Mouse (Mus musculus) liver (tissue): Measurements from ENCODE around the gene Crhr1.

Experiments
- DNase-seq: peaks from one replicate; pipeline ENCODE4 v3.0.0-alpha.2; 2020; ENCODE audit warnings: mixed read lengths

Crhr1 gene

DNA sequence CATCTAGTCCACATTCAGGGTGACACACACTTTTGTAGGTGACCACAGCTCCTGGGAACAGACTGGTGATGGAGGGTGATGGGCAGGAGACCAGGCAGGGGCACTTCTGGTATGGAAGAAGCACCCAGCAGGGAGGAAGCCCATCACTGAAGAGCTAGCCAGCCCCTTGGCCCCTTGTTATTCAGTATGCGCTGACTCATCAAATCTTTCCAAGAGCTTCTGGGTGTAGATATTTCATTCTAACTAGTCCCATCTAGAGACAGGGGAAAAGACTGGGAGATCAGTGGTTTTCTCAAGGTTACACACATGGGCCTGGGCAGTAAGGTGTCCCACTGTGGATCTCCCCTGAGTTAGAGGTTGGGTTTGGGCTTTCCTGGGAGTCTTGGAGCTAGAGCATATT lies 12.3 kb downstream of the Crhr1 start:
- DNase-seq: no peak

DNA sequence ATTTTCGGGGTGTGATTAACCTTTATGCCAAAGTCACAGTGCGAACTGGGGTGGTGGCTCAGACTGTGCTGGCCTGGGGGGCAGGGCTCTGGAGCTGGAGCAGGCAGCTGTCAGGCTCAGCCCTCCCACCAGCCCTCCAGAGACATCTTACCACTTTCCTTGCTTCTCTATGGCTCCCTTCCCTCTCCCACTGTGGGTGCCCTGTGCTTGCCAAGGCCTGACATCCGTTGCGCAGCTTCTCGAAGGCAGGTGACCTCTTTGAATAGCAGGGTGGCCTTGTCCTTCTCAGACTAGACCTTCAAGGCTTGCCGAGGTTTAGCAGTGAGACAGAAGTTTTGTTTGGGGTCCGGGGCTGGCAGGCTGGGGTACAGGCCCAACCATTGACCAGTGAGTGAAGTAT lies 16.1 kb downstream of the Crhr1 start:
- no peak for DNase-seq

DNA sequence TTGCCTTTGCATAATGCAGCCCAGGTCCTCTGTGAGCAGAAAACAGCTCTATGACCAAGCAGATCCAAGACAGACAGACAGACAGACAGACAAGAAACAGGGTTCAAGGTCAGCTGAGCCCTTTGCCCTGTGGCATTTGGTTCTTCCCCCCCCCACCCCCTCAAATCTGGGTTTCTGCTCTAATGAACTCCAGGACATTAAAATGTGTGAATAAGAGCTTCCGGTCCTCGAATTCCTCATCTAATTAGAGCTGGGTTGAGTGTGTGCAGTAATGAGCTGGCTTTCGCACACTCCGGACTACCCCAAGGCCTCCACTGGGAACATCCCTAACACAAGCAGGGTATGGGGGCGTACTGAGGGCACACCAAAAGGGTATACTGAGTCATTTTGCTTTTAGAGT lies 18.3 kb downstream of the Crhr1 start:
- no peak for DNase-seq

- DNase-seq: no peak
Measured at GRCm38 (mm10) chr11:104154332-104154731, 21.7 kb downstream of the Crhr1 start.

GRCm38 (mm10) chr11:104154820-104155635 lies 22.4 kb downstream of the Crhr1 start:
- DNase-seq: no peak

GRCm38 (mm10) chr11:104155899-104156298 lies 23.2 kb downstream of the Crhr1 start:
- DNase-seq: no peak

DNA sequence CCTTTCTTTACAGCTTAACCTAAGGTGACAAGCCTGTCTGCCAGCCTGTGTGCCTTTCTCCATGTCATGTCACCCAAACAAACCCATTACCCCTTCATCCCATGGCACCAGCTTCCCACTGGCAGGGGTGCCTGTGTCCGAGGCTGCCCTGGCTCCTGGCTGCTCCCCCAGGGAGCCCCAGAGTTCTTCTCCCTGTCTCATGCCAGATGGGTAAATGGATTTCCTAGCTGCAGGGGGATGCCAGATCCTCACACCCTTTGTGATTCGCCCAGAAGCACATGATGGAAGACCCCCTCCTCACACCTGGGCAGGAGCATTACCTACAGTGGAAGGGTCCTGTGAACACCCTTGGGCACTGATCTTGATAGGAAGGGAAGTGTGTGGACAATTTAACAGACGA lies 23.7 kb downstream of the Crhr1 start:
- DNase-seq: no peak

DNA sequence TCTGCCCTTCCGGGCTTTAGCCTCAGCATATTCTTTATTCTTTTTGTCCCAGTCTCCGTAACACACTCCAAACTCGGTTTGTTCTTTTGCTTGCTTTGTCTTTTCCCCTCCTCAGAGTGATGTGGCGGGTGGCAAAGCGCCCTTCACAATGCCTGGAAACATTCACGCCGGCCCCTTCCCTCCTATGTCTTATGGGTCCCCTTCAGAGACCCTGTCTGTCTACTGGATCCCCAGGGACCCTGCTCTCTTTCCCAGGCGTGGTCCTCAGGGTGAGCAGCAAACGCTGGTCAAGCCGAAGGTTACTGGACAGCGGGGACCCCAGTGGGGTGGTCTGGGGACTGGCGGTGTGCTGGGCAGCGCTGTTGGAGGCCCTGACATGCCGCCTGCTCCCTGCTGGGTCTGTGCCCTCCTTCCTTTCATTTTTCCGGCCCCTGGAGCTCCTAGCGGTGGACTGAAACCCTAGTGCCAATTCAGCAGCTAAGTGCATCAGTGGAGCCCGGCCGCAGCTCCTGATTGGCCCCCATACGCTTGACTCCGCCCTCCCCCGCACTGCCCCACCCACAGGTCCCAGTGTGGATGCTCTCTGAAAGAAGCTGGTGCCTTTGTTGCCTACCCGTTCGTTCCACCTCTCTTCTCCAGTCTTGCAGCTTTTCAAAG lies 25.1 kb downstream of the Crhr1 start:
- peak; percentile 50 for DNase-seq

GRCm38 (mm10) chr11:104158260-104158907 lies 25.7 kb downstream of the Crhr1 start:
- DNase-seq: no peak

GRCm38 (mm10) chr11:104159769-104160272 lies 27.2 kb downstream of the Crhr1 start:
- DNase-seq: no peak

DNA sequence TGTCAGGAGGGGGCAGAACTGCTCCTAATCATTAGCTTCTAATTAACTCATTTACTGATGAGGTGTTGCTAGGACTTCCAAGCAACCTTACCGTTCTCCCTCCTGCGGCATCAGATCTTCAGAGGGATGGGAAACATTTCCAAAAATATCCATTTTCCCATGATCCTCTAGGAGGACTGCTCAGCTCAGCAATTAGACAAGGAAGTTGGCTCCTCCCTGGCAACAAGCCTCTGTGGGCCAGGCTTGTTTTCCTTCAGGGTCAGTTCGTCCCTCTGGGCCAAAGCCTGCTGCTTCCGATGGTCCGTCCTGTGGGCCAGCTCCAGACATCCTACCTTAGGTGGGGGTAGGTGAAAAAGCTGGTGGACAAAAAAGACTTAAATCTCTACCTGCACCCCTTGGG lies 28.5 kb downstream of the Crhr1 start:
- no peak for DNase-seq

DNA sequence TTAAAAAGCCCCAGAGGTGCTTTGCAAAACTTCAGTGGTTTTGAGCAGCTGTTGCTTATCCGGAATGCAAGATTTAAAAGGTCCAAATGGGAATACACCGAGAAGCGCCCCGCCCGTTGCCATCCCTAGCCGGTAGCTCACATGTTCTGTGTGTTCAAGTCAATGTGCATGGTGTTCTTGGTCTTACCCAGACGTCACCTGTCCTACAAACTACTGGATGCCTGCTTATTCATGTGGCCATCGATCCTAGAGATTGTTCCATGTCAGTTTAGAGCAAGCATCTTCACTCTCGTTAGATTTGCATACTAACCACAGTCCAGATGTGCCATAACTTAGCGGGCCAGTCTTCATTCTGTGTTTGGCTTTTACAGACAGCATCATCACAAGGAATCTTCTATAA lies 31.6 kb downstream of the Crhr1 start:
- no peak for DNase-seq

DNA sequence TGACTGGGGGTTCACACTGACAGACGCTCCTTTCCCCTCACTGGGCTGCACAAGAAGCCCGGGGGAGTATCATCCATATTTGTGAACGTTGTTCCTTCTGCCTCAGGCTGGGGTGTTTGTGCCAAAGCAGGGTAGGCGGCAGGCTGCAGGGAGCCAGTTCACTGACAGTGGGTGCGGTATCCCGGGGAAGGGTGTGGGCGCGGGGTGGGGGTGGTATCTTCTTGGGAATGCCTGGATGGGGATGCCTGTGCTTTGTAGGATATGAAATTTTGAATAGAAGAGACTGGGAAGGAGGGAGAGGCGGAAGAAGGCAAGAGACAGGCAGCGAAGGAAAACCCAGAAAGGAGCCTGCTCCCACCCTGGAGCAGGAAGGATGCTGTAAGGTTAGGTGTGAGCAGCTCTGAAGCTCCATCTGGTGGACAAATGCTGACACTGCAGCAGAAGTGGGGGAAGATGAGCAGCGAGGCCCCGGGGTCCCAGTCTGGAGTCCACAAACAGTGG lies 38.7 kb downstream of the Crhr1 start:
- DNase-seq: peak; percentile 46

GRCm38 (mm10) chr11:104178893-104179292 lies 46.2 kb downstream of the Crhr1 start:
- no peak for DNase-seq

DNA sequence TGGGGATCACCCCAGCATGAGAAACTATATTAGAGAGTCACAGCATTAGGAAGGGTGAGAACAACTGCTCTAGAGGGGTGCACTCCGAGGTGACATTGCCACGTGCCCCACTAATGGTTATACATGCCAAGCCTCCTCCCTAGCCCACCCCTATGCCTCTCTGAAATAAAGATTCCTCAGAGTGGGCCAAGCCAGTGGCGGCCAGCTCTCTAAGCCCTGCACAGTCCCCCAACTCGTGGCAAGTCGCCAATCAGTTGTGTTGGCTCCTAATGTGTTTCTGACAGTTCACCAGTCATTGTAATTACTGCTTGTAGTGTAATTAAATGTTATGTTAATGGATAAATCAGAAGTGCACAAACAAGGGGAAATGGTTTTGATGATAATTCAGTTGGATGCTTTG lies 47.1 kb downstream of the Crhr1 start:
- DNase-seq: no peak

DNA sequence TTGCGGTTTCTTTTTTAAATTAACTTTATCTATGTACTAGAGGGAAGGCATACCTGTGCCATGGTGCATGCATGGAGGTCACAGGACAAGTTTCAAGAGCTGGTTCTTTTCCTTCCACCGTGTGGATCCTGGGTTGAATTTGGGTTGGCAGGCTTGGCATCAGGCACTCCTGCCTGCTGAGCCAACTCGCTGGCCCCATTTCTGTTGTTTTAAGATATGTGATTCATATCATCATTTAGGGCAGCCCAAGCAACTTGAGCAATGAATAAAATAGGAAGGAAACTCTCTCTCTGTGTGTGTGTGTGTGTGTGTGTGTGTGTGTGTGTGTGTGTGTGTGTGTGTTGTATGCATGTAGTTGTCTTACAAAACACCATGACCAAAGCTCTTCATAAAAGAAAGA lies 49.5 kb downstream of the Crhr1 start:
- DNase-seq: no peak

DNA sequence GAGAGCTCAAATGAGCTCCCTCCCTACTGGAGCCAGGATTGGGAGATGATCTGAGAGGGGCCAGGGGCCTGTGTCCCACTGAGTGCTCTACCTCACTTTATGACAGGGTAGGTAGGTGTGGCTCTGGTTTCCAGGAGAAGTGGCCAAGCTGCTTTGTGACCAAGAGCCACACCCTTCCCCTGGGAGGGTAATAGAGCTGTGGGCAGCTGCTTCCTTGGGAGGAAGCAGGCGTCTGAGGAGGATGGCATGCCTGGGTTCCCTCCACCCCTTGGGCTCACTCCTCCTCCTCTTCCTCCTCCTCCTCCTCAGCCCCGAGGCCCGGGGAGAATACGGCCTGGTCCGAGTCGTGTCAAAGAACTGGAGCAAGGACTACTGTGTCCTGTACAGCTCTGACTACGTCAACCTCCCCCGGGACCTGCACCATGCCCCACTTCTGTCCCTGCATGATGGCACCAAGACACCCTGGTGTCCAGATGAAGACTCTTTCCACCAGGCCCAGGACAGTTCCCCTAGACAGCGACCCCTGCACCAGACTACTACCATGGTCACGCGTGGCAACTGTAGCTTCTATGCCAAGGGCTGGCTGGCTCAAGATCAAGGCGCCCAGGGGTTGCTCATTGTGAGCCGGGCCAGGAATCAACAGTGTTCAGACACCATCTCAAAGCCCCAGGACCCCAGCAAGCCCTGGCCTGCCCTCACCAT lies 53.6 kb downstream of the Crhr1 start, which contains the start of gene Sppl2c:
Gene Sppl2c (plus strand): TSS at position 193 of the 702 bp plus-strand sequence.
- no peak for DNase-seq

DNA sequence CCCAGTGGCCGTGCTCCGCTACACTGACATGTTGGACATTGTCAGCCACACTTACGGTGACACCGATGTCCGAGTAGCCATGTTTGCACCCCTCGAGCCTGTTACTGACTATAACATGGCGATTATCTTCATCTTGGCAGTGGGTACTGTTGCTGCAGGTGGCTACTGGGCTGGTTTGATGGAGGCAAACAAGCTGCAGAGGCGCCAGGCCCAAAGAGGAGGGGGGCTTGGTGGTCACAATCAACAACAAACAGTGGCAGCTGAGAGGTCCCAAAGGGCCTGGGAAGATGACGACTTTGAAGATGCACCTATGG lies 54.1 kb downstream of the Crhr1 start:
- DNase-seq: no peak

- DNase-seq: no peak
Measured at GRCm38 (mm10) chr11:104187766-104188165, 55.1 kb downstream of the Crhr1 start.

- DNase-seq: no peak
Measured at GRCm38 (mm10) chr11:104190008-104190407, 57.4 kb downstream of the Crhr1 start.

- no peak for DNase-seq
Measured at GRCm38 (mm10) chr11:104195382-104195781, 62.7 kb downstream of the Crhr1 start.

DNA sequence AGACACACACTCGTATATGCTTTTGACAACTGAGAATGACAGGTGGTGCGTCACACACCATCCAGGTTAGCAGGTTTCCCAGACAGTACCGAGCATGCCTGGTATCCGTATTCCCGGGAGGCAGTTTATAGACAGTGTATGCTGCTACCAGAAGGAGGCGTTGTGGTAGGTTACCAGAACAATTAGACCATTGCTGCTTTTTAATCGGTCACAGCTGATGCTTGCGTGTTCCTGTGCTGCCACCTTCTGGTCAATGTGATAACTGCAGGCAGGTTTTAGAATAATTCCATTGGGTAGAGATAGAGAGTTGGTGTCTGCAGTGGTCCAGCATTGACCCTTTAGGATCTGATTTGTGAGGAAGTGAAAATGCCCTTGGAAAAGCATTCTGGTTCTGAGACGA lies 63.1 kb downstream of the Crhr1 start:
- peak; percentile 67 for DNase-seq

DNA sequence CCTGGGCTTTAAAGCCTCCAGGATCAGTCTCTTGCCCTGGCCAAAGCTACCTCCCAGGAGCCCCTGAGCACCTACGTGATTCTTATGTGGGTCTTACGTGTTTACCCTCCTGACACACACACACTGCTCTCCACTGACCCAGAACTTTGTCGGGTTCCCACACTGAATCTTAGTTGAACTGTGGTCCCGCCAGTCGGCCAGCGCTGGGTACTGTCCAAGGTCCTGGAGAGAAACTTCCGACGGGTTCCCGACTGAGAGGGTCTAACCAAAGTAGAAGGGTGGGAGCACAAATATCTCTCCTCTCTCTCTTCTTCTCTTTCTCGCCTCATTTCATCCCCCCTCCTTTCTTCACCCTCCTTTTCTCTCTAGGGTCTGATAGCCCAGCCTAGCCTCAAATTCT lies 65.2 kb downstream of the Crhr1 start:
- peak; percentile 49 for DNase-seq
